Mouse (Mus musculus): ENCODE measurements around the gene Padi1. TPM values are rescaled to one million over a fixed set of nuclear protein-coding genes. Genes with fewer than 3 reads are reported as not detected.

The Padi1 gene
- total RNA-seq, 1 experiment: 0.09 TPM

DNA sequence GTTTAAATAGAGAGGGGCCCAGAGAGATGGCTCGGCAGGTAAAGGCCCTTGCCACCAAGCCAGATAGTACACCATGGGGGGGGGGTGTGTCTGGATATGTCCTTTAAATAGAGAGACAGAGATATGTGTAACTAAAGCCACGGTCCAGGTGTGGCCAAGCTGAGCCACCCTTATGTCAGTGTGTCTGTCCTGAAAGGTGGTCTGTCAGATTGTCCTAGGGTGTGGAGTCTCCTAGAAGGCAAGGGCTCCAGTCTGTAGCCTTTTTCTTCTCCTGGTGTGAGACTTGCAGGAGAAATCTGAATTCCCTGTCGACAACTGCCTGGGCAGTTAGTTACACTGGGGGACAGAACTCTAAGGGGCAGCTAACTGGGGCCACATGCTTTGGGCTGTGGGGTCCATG, 34.6 kb upstream of the Padi1 start:
- Histone ChIP-seq H3K4me3 (ENCODE audit: insufficient read depth in 1 of 2, low read depth in 1 of 2, low read length in 2 of 2, poor library complexity in 1 of 2, severe bottlenecking in 1 of 2) (no peak overlapping the region), H3K9ac (ENCODE audit: insufficient read depth, low read depth, low read length, poor library complexity, severe bottlenecking) (no peak overlapping the region), H3K27ac (ENCODE audit: insufficient read depth, low read depth, low read length, poor library complexity, severe bottlenecking) (no peak overlapping the region), H3K4me1 (ENCODE audit: control insufficient read depth in 2 of 2, insufficient read depth in 2 of 2, low read length in 2 of 2, poor library complexity in 1 of 2) (peaks cover 0 to 2% of the 10 kb centered on the region in 2 experiments; a peak in 1 of 4 replicates), H3K36me3 (ENCODE audit: control insufficient read depth, insufficient read depth, low read length, poor library complexity, severe bottlenecking) (no peaks in the 10 kb centered on the region), H3K9me3 (ENCODE audit: control insufficient read depth, insufficient read depth, low read depth, low read length) (no peaks in the 10 kb centered on the region)
- TF ChIP-seq HCFC1 (IDR thresholded peaks at IDR 0.05; ENCODE audit: borderline replicate concordance, insufficient read depth, low read length): no peak
- TF ChIP-seq ZNF384 (IDR thresholded peaks at IDR 0.05; ENCODE audit: low read depth, low read length): no peak
- no peak for TF ChIP-seq MAFK (IDR thresholded peaks at IDR 0.05; ENCODE audit: insufficient read depth, low read depth, low read length)
- TF ChIP-seq CHD2 (IDR thresholded peaks at IDR 0.05; ENCODE audit: low read depth, low read length): no peak
- TF ChIP-seq ZC3H11A (IDR thresholded peaks at IDR 0.05; ENCODE audit: borderline replicate concordance, low read depth, low read length): no peak
- no peak for DNase-seq (ENCODE audit: low read depth, low spot score)
- in situ Hi-C loops (cut with MboI; ENCODE audit: low sequenced_read_pairs in 2 of 2, unreplicated experiment in 2 of 2): no loop called here

- no peaks in the 10 kb centered on the region for H3K36me3 ChIP-seq (ENCODE audit: control insufficient read depth, insufficient read depth, low read length, poor library complexity, severe bottlenecking)
- TF ChIP-seq CHD2 (IDR thresholded peaks at IDR 0.05; ENCODE audit: low read depth, low read length): no peak
- no peak for TF ChIP-seq MAFK (IDR thresholded peaks at IDR 0.05; ENCODE audit: insufficient read depth, low read depth, low read length)
- no peak for TF ChIP-seq ZNF384 (IDR thresholded peaks at IDR 0.05; ENCODE audit: low read depth, low read length)
- no peak for TF ChIP-seq ZC3H11A (IDR thresholded peaks at IDR 0.05; ENCODE audit: borderline replicate concordance, low read depth, low read length)
- no peak for TF ChIP-seq HCFC1 (IDR thresholded peaks at IDR 0.05; ENCODE audit: borderline replicate concordance, insufficient read depth, low read length)
- peaks cover 0 to 2% of the 10 kb centered on the region in 2 experiments; a peak in 1 of 4 replicates for H3K4me1 ChIP-seq (ENCODE audit: control insufficient read depth in 2 of 2, insufficient read depth in 2 of 2, low read length in 2 of 2, poor library complexity in 1 of 2)
- H3K27ac ChIP-seq (ENCODE audit: insufficient read depth, low read depth, low read length, poor library complexity, severe bottlenecking): no peak overlapping the region
- in situ Hi-C loops (cut with MboI; ENCODE audit: low sequenced_read_pairs in 2 of 2, unreplicated experiment in 2 of 2): no loop called here
- no peak overlapping the region for H3K9ac ChIP-seq (ENCODE audit: insufficient read depth, low read depth, low read length, poor library complexity, severe bottlenecking)
- no peaks in the 10 kb centered on the region for H3K9me3 ChIP-seq (ENCODE audit: control insufficient read depth, insufficient read depth, low read depth, low read length)
- no peak overlapping the region for H3K4me3 ChIP-seq (ENCODE audit: insufficient read depth in 1 of 2, low read depth in 1 of 2, low read length in 2 of 2, poor library complexity in 1 of 2, severe bottlenecking in 1 of 2)
- DNase-seq (ENCODE audit: low read depth, low spot score): no peak
Measured at GRCm38 (mm10) chr4:140879739-140880138, 34.2 kb upstream of the Padi1 start.

GRCm38 (mm10) chr4:140879116-140879515, 33.5 kb upstream of the Padi1 start:
- H3K4me3 ChIP-seq (ENCODE audit: insufficient read depth in 1 of 2, low read depth in 1 of 2, low read length in 2 of 2, poor library complexity in 1 of 2, severe bottlenecking in 1 of 2): no peak overlapping the region
- H3K9me3 ChIP-seq (ENCODE audit: control insufficient read depth, insufficient read depth, low read depth, low read length): no peaks in the 10 kb centered on the region
- H3K4me1 ChIP-seq (ENCODE audit: control insufficient read depth in 2 of 2, insufficient read depth in 2 of 2, low read length in 2 of 2, poor library complexity in 1 of 2): peaks cover 0 to 2% of the 10 kb centered on the region in 2 experiments; a peak in 1 of 4 replicates
- in situ Hi-C loops (cut with MboI; ENCODE audit: low sequenced_read_pairs in 2 of 2, unreplicated experiment in 2 of 2): no loop called here
- DNase-seq (ENCODE audit: low read depth, low spot score): no peak
- no peak overlapping the region for H3K9ac ChIP-seq (ENCODE audit: insufficient read depth, low read depth, low read length, poor library complexity, severe bottlenecking)
- H3K27ac ChIP-seq (ENCODE audit: insufficient read depth, low read depth, low read length, poor library complexity, severe bottlenecking): no peak overlapping the region
- TF ChIP-seq ZNF384 (IDR thresholded peaks at IDR 0.05; ENCODE audit: low read depth, low read length) (no peak), MAFK (IDR thresholded peaks at IDR 0.05; ENCODE audit: insufficient read depth, low read depth, low read length) (no peak), HCFC1 (IDR thresholded peaks at IDR 0.05; ENCODE audit: borderline replicate concordance, insufficient read depth, low read length) (no peak), CHD2 (IDR thresholded peaks at IDR 0.05; ENCODE audit: low read depth, low read length) (no peak)
- H3K36me3 ChIP-seq (ENCODE audit: control insufficient read depth, insufficient read depth, low read length, poor library complexity, severe bottlenecking): no peaks in the 10 kb centered on the region

DNA sequence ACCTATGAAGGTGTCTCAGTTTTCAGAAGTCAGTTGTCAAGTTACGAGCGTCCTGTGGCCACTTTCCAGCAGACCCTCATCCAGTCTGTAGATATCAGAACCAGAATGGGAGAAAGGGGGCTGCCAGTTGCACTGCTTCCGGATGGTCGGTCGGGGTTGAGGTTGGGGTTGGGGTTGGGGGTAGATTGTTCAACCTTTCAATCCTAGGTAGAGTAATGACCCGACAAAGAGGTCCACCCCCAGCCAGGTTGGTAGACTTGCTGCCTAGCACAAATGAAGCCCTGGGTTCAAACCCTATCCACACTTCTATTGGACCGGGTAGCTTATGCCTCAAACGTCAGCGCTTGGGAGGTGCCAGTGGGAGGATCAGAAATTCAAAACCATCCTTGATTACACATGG, 33.1 kb upstream of the Padi1 start:
- H3K36me3 ChIP-seq (ENCODE audit: control insufficient read depth, insufficient read depth, low read length, poor library complexity, severe bottlenecking): no peaks in the 10 kb centered on the region
- no peak overlapping the region for H3K9ac ChIP-seq (ENCODE audit: insufficient read depth, low read depth, low read length, poor library complexity, severe bottlenecking)
- DNase-seq (ENCODE audit: low read depth, low spot score): no peak
- H3K27ac ChIP-seq (ENCODE audit: insufficient read depth, low read depth, low read length, poor library complexity, severe bottlenecking): no peak overlapping the region
- TF ChIP-seq MAFK (IDR thresholded peaks at IDR 0.05; ENCODE audit: insufficient read depth, low read depth, low read length): no peak
- TF ChIP-seq HCFC1 (IDR thresholded peaks at IDR 0.05; ENCODE audit: borderline replicate concordance, insufficient read depth, low read length): no peak
- no peak for TF ChIP-seq CHD2 (IDR thresholded peaks at IDR 0.05; ENCODE audit: low read depth, low read length)
- TF ChIP-seq ZC3H11A (IDR thresholded peaks at IDR 0.05; ENCODE audit: borderline replicate concordance, low read depth, low read length): no peak
- TF ChIP-seq ZNF384 (IDR thresholded peaks at IDR 0.05; ENCODE audit: low read depth, low read length): no peak
- H3K9me3 ChIP-seq (ENCODE audit: control insufficient read depth, insufficient read depth, low read depth, low read length): no peaks in the 10 kb centered on the region
- H3K4me1 ChIP-seq (ENCODE audit: control insufficient read depth in 2 of 2, insufficient read depth in 2 of 2, low read length in 2 of 2, poor library complexity in 1 of 2): peaks cover 0 to 2% of the 10 kb centered on the region in 2 experiments; a peak in 1 of 4 replicates
- in situ Hi-C loops (cut with MboI; ENCODE audit: low sequenced_read_pairs in 2 of 2, unreplicated experiment in 2 of 2): no loop called here
- no peak overlapping the region for H3K4me3 ChIP-seq (ENCODE audit: insufficient read depth in 1 of 2, low read depth in 1 of 2, low read length in 2 of 2, poor library complexity in 1 of 2, severe bottlenecking in 1 of 2)

DNA sequence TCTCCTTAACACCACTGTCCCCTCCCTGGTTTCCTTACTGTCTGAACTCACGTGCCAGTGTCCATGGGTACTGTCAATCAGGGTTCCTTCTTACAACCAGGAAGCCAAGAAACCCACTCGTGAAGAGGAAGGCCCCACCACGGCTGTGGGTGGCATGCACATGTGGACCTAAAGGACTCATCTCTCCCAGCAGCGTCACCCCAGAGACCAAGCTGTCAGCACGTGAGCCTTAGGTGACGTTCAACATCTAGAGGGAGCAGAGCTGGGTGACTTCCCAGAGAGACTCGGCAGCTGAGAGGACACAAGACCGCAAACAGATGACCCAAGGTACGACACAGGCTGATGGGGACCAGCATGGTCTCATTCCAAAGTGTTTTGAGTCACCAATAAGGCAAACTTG, 31.9 kb upstream of the Padi1 start:
- Histone ChIP-seq H3K4me3 (ENCODE audit: insufficient read depth in 1 of 2, low read depth in 1 of 2, low read length in 2 of 2, poor library complexity in 1 of 2, severe bottlenecking in 1 of 2) (no peak overlapping the region), H3K9ac (ENCODE audit: insufficient read depth, low read depth, low read length, poor library complexity, severe bottlenecking) (no peak overlapping the region), H3K36me3 (ENCODE audit: control insufficient read depth, insufficient read depth, low read length, poor library complexity, severe bottlenecking) (no peaks in the 10 kb centered on the region), H3K4me1 (ENCODE audit: control insufficient read depth in 2 of 2, insufficient read depth in 2 of 2, low read length in 2 of 2, poor library complexity in 1 of 2) (peaks cover 0 to 2% of the 10 kb centered on the region in 2 experiments; a peak in 1 of 4 replicates), H3K27ac (ENCODE audit: insufficient read depth, low read depth, low read length, poor library complexity, severe bottlenecking) (no peak overlapping the region), H3K9me3 (ENCODE audit: control insufficient read depth, insufficient read depth, low read depth, low read length) (no peaks in the 10 kb centered on the region)
- in situ Hi-C loops (cut with MboI; ENCODE audit: low sequenced_read_pairs in 2 of 2, unreplicated experiment in 2 of 2): no loop called here
- TF ChIP-seq MAFK (IDR thresholded peaks at IDR 0.05; ENCODE audit: insufficient read depth, low read depth, low read length): no peak
- TF ChIP-seq ZNF384 (IDR thresholded peaks at IDR 0.05; ENCODE audit: low read depth, low read length): no peak
- TF ChIP-seq CHD2 (IDR thresholded peaks at IDR 0.05; ENCODE audit: low read depth, low read length): no peak
- no peak for TF ChIP-seq ZC3H11A (IDR thresholded peaks at IDR 0.05; ENCODE audit: borderline replicate concordance, low read depth, low read length)
- TF ChIP-seq HCFC1 (IDR thresholded peaks at IDR 0.05; ENCODE audit: borderline replicate concordance, insufficient read depth, low read length): no peak
- DNase-seq (ENCODE audit: low read depth, low spot score): no peak
